Mouse (Mus musculus): ENCODE measurements around the gene Lamc3. TPM values are rescaled to one million over a fixed set of nuclear protein-coding genes. Genes with fewer than 3 reads are reported as not detected.
"Not testable (repeated sequence)": the region's sequence is repeated elsewhere in the genome, so short reads cannot be mapped to it uniquely, and the experiment has no call there.

The Lamc3 gene
- polyA plus RNA-seq, 1 experiment from 2014 or later: 12.3 TPM

DNA sequence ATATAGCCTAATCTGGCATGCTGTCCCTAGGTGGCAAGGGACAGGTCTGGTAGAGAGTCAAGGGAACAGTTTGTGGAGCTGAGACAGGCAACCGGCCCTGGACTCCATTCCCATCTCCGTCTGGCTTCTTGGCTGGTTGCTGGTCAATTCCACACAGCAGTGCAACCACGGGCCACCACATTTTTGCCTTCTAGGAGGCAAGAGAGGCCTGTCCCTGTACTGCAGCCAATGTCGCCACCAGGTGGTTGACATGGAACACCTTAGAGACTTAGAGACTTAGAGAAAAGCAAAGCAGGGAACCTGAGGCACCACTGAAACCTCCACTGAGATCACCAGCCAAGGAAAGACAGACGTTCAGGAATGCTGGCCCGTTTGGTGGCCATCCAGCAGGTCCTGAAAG, 2.3 kb upstream of the Lamc3 start:
- H3K4me1 ChIP-seq: peaks cover 20% of the 10 kb centered on the region
- peak; percentile 49 for DNase-seq (ENCODE audit: low spot score)
- WGBS: 35% methylated on average over 6 of the region's 6 CpGs
- no peak overlapping the region for H3K4me3 ChIP-seq
- no peaks in the 10 kb centered on the region for H3K9me3 ChIP-seq (replicated peaks)
- no peaks in the 10 kb centered on the region for H3K36me3 ChIP-seq
- H3K27me3 ChIP-seq (ENCODE audit: low read depth, poor library complexity, severe bottlenecking): peaks cover 100% of the 10 kb centered on the region
- H3K27ac ChIP-seq (replicated peaks): no peak overlapping the region

DNA sequence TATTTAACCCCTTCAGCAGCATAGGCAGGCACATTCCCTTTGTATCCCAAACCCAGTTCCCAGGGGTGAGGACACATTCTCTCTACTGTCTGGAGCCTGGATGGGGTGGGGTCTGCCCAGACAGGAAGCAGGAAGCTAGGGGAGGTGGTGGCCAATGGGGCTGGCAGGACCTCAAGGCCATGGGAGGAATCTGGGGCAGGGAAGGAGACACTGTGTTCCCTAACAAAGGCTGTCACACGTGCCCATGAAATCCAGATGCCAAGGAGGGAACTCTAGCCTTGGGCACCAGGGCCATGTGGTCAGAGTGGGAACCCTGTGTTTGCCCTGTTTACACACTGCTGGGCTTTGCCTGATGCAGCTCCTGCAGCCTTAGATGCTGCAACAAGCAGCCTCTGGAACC, 1.8 kb downstream of the Lamc3 start:
- no peak overlapping the region for H3K27ac ChIP-seq (replicated peaks)
- no peak overlapping the region for H3K4me3 ChIP-seq
- no peak for DNase-seq (ENCODE audit: low spot score)
- no peaks in the 10 kb centered on the region for H3K36me3 ChIP-seq
- H3K27me3 ChIP-seq (ENCODE audit: low read depth, poor library complexity, severe bottlenecking): peaks cover 68% of the 10 kb centered on the region
- no peaks in the 10 kb centered on the region for H3K9me3 ChIP-seq (replicated peaks)
- peaks cover 13% of the 10 kb centered on the region for H3K4me1 ChIP-seq
- 55% methylated on average over 1 of the region's 1 CpGs for WGBS

DNA sequence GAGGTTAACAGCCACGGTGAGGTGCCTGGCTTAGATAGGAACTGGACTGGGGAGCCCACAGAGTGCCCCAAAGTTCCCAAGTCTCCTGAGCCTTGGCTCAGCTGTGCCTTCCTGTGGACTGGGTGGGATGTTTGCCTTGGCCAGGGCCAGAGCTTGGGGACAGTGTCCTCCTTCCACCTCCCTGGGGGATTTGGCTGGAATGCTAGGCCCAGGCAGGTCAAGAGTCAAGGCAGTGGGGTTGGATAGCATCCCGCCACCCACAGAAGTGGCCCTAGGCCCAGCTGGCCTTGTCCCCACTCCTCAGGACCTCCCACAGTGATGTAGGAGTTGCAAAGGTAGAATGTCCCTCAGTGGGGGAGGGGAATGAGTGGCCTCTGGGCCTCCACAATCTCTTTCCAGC, 4.1 kb downstream of the Lamc3 start:
- Histone ChIP-seq H3K4me3 (no peak overlapping the region), H3K36me3 (no peaks in the 10 kb centered on the region), H3K27me3 (ENCODE audit: low read depth, poor library complexity, severe bottlenecking) (peaks cover 44% of the 10 kb centered on the region), H3K27ac (replicated peaks) (no peak overlapping the region), H3K4me1 (peaks cover 22% of the 10 kb centered on the region), H3K9me3 (replicated peaks) (no peaks in the 10 kb centered on the region)
- DNase-seq (ENCODE audit: low spot score): no peak
- 83% methylated on average over 2 of the region's 2 CpGs for WGBS

DNA sequence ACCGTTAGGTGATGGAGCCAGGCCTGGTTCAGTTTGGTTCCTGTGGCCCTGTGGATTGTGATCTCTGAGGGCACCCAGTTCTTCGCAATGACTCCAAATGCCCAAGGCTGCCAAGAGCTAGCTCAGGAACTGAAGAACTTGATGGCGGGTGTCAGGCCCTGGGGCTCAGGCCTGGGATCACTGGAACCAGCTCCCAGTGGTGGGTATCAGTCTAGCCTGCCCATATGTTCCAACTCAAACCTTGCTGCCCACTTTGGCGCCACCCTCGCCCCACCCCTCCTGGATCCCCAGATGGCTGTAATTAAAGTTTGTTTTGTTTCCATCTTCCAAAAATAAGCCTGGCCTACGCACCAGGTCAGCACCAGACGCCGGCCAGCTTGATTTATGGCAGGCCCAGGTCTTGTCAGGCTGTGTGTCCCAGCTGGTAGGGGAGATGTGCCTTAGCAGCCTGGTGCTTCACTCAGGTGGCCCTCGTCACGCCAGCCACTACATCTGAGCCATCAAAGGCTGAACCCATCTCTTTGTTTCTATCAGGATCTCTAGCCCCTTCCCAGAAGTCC, 6.1 kb downstream of the Lamc3 start:
- no peaks in the 10 kb centered on the region for H3K9me3 ChIP-seq (replicated peaks)
- peaks cover 12% of the 10 kb centered on the region; the same call in 1 of the 2 replicates for H3K4me1 ChIP-seq
- H3K27ac ChIP-seq (replicated peaks): no peak overlapping the region
- H3K27me3 ChIP-seq (ENCODE audit: low read depth, poor library complexity, severe bottlenecking): peaks cover 24% of the 10 kb centered on the region
- no peak overlapping the region for H3K4me3 ChIP-seq
- H3K36me3 ChIP-seq: no peaks in the 10 kb centered on the region
- DNase-seq (ENCODE audit: low spot score): no peak
- WGBS: 81% methylated on average over 10 of the region's 10 CpGs

DNA sequence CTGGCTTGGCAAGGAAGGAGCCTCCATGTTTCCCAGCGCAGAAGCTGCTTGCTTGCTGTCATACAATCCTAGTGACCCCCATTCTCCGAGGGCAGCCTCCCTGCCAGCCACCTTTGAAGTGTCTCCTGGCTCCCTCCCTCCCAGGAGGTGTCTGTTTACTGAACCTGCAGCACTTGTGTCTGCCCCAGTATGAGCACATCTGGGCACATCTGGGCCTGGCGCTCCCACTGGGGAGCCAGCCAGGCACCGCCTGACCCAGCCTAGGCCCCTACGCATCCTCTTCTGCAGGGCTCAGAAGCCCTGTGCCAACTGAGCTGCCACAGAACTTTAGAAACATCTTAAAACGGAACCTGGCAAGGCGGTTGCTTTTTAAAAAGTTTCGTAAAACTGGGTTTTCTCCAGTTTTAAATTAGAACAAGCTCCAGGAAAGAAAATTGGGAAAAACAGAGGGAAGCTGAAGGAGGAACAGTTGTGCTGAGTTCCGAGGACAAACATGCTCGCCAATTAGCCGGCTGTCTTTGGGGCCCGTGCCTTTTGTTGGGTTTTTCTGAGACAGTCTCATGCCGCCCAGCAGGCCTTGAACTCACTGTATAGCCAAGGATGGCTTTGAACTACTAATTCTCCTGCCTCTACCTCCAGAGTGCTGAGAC, 7.3 kb downstream of the Lamc3 start:
- DNase-seq (ENCODE audit: low spot score): no peak
- Histone ChIP-seq H3K36me3 (no peaks in the 10 kb centered on the region), H3K4me1 (peaks cover 13% of the 10 kb centered on the region), H3K27me3 (ENCODE audit: low read depth, poor library complexity, severe bottlenecking) (peaks cover 13% of the 10 kb centered on the region), H3K9me3 (replicated peaks) (no peaks in the 10 kb centered on the region), H3K4me3 (no peak overlapping the region), H3K27ac (replicated peaks) (peak overlapping the region; percentile 17; the same call in 1 of the 2 replicates)
- WGBS: 55% methylated on average over 13 of the region's 13 CpGs

DNA sequence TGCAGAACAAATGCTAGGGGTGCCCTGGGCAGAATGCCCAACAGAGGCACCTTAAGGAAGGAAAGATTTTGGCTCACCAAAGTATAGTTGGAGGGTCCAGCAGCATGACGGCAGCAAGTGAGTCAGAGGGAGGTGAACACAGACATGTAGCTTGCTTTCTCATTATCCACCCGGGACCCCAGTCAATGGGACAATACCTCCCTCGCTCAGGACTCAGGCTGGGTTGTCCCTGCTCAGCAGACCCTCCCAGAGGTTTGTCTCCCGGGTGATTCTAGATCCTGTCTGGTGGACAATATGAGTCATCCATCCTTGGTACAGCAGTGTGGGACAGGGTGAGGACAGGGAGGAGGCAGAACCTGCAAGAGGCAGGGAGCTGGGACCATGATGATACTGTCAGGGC, 13.8 kb downstream of the Lamc3 start:
- Histone ChIP-seq H3K4me3 (no peak overlapping the region), H3K36me3 (no peaks in the 10 kb centered on the region), H3K4me1 (peaks cover 35% of the 10 kb centered on the region), H3K27me3 (ENCODE audit: low read depth, poor library complexity, severe bottlenecking) (0 out of 2 replicates have a peak, but pooled peaks cover 6% of the 10 kb centered on the region), H3K9me3 (replicated peaks) (no peaks in the 10 kb centered on the region), H3K27ac (replicated peaks) (no peak overlapping the region)
- no peak for DNase-seq (ENCODE audit: low spot score)
- 74% methylated on average over 4 of the region's 4 CpGs for WGBS

DNA sequence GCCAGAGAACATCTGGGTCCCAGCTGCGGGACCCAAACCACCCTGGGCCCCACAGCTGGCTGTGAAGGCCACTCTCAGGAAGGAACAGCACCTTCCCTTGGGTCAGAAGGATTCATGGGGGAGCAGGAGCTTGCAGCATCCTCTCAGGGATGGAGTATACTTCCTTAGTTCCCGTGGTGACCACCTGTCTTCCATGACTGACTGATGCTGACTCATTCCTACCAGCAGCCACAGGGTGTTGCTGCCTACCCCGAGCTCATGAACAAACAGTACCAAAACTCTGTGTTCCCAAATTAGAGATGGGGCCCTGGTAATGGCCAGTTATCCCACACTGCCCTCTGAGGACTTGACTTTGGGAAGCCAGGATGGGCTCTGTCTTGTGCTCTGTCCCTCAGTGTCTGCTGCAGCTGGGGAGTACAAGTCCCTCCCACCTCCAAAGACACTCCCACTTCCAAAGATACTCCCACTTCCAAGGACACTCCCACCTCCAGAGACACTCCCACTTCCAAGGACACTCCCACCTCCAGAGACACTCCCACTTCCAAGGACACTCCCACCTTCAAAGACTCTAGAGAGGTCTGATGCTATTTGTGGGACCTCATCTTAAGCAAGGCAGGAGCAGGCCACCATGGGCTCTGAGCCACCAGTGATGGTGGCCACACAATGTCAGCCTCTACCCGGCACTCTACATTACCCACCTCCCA, 14.7 kb downstream of the Lamc3 start:
- H3K4me3 ChIP-seq: no peak overlapping the region
- whole genome bisulfite sequencing: 61% methylated on average over 4 of the region's 4 CpGs
- 0 out of 2 replicates have a peak, but pooled peaks cover 6% of the 10 kb centered on the region for H3K27me3 ChIP-seq (ENCODE audit: low read depth, poor library complexity, severe bottlenecking)
- H3K9me3 ChIP-seq (replicated peaks): no peaks in the 10 kb centered on the region
- H3K4me1 ChIP-seq: peaks cover 36% of the 10 kb centered on the region
- H3K36me3 ChIP-seq: no peaks in the 10 kb centered on the region
- DNase-seq (ENCODE audit: low spot score): no peak
- no peak overlapping the region for H3K27ac ChIP-seq (replicated peaks)

DNA sequence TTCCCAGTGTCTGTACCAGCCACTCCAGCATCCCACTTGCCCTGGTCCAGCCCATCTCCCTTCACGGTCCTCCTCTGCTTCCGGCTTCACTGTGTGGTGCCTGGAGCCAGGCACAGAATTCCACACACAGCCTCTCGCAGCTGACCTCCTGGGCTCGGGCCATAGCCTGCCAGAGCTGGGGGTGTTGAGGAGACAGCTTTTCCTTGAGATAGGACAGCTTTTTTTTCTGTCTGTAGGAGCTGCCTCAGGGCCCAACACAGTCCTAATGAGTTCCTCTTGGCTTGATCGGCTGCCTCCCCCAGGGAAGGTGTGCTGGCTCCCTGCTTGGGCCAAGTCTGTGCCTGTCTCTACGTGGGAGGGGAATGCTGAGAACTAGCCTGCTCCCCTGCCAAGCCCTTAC, 17.0 kb downstream of the Lamc3 start:
- Histone ChIP-seq H3K27me3 (ENCODE audit: low read depth, poor library complexity, severe bottlenecking) (0 out of 2 replicates have a peak, but pooled peaks cover 6% of the 10 kb centered on the region), H3K27ac (replicated peaks) (peak overlapping the region; percentile 50), H3K36me3 (no peaks in the 10 kb centered on the region), H3K4me3 (no peak overlapping the region), H3K9me3 (replicated peaks) (no peaks in the 10 kb centered on the region), H3K4me1 (peaks cover 36% of the 10 kb centered on the region)
- DNase-seq (ENCODE audit: low spot score): no peak
- 12% methylated on average over 6 of the region's 6 CpGs for WGBS

DNA sequence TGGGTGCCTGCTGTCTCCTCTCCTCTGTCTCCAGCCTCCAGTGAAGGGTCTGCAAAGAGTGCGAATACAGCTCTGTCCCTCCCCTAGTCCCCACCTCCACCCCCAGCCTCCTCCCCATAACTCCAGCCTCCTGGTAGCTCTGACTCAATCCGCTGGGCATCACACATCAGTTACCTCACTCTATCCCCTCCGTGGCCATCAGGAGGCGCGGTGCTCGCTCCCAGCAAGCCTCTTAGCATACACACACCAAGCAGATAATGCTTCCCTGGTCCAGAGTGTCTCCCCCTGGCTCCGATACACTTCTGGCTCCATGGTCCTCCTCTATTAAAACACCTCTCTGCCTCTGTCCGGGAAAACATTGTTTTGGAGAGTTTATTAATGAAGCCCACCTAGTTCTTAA, 17.5 kb downstream of the Lamc3 start:
- peak overlapping the region; percentile 50 for H3K27ac ChIP-seq (replicated peaks)
- WGBS: 6% methylated on average over 8 of the region's 8 CpGs

DNA sequence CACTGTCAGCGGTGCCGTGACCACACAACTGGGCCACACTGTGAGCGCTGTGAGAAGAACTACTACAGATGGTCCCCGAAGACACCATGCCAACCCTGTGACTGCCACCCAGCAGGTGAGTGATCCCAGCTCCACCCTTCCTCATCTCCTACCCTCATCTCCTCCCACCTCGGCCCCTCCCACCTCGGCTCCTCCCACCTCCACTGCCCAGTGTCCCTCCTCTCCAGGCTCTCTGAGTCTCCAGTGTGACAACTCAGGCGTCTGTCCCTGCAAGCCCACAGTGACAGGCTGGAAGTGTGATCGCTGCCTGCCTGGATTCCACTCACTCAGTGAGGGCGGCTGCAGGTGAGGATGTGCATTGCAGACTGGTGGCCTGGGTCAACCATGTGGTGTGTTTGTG, 18.6 kb downstream of the Lamc3 start:
- H3K9me3 ChIP-seq (replicated peaks): no peaks in the 10 kb centered on the region
- no peaks in the 10 kb centered on the region for H3K36me3 ChIP-seq
- 0 out of 2 replicates have a peak, but pooled peaks cover 6% of the 10 kb centered on the region for H3K27me3 ChIP-seq (ENCODE audit: low read depth, poor library complexity, severe bottlenecking)
- WGBS: 44% methylated on average over 9 of the region's 9 CpGs
- 0 out of 2 replicates have a peak overlapping the region, but pooled peaks have one; percentile 6 for H3K27ac ChIP-seq (replicated peaks)
- no peak for DNase-seq (ENCODE audit: low spot score)
- no peak overlapping the region for H3K4me3 ChIP-seq
- H3K4me1 ChIP-seq: peaks cover 26% of the 10 kb centered on the region

More for the DNA sequence above, 17.5 kb downstream of the Lamc3 start:
- peak; percentile 64 for DNase-seq (ENCODE audit: low spot score)
- Histone ChIP-seq H3K9me3 (replicated peaks) (no peaks in the 10 kb centered on the region), H3K36me3 (no peaks in the 10 kb centered on the region), H3K4me1 (peaks cover 32% of the 10 kb centered on the region), H3K27me3 (ENCODE audit: low read depth, poor library complexity, severe bottlenecking) (0 out of 2 replicates have a peak, but pooled peaks cover 6% of the 10 kb centered on the region), H3K4me3 (no peak overlapping the region)

DNA sequence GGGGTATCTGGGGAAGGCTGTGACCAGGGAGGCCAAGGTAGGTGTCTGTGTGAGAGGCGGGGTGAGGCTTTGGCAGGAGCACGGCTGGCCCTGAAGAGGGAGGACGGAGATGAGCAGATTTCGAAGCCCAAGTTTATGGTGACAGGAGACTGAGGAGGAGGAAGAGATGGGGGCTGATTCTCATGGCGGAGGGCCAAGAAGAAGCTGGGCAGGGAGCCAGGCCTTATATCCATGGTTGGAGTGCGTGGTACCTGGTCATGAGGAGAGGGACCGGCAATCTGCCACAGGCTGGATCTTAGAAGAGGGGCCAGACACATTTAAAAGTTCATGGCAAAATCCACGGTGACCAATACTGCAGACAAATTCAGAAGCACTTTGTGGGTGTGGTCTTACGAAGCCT, 19.3 kb downstream of the Lamc3 start:
- Histone ChIP-seq H3K9me3 (replicated peaks) (no peaks in the 10 kb centered on the region), H3K4me1 (peaks cover 26% of the 10 kb centered on the region), H3K27me3 (ENCODE audit: low read depth, poor library complexity, severe bottlenecking) (0 out of 2 replicates have a peak, but pooled peaks cover 6% of the 10 kb centered on the region), H3K36me3 (no peaks in the 10 kb centered on the region), H3K4me3 (no peak overlapping the region), H3K27ac (replicated peaks) (0 out of 2 replicates have a peak overlapping the region, but pooled peaks have one; percentile 6)
- WGBS: 91% methylated on average over 9 of the region's 9 CpGs
- no peak for DNase-seq (ENCODE audit: low spot score)

DNA sequence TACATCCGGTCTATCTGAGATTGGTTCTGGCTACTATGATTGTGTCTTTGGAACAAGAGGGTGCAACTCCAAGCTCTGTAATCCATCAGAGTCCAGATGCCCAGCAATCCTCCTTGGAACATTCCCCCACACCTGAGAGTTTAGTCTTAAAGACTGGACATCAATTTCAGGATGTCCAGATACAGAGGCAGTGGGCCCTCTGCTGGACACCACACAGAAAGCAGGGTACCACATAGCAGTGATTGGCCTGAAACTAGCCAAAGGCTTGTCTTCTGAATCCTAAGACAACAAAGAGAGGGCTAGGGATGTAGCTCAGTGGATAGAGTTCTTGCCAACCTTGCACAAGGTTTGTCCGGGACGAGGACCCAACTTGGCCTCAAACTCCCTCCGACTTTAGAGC, 25.5 kb downstream of the Lamc3 start:
- Histone ChIP-seq H3K27ac (replicated peaks) (no peak overlapping the region), H3K27me3 (ENCODE audit: low read depth, poor library complexity, severe bottlenecking) (no peaks in the 10 kb centered on the region), H3K4me3 (no peak overlapping the region), H3K4me1 (peaks cover 6% of the 10 kb centered on the region), H3K9me3 (replicated peaks) (no peaks in the 10 kb centered on the region), H3K36me3 (no peaks in the 10 kb centered on the region)
- DNase-seq (ENCODE audit: low spot score): no peak
- WGBS: 82% methylated on average over 4 of the region's 4 CpGs

DNA sequence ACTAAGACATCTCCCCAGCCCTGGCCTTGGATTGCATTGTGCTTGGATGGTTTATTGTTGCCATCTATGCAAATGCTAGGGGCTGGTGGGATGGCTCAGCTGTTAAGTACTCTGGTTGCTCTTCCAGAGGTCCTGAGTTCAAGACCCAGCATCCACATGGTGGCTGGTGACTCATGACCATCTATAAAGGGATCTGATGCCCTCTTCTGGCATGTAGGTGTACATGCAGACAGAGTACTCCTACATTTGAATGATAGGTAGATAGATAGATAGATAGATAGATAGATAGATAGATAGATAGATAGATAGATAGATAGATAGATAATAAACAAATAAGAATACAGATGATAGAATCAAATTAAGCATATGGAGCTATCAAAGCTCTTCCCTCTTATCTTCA, 27.1 kb downstream of the Lamc3 start:
- not testable (repeated sequence) for H3K27me3 ChIP-seq (ENCODE audit: low read depth, poor library complexity, severe bottlenecking); H3K27ac ChIP-seq (replicated peaks); H3K4me1 ChIP-seq; H3K4me3 ChIP-seq; H3K36me3 ChIP-seq; H3K9me3 ChIP-seq (replicated peaks); DNase-seq (ENCODE audit: low spot score)
